Mouse (Mus musculus) heart, adult 9 months (tissue): ENCODE results near the gene Lypd4.

ENCODE experiments used
- DNase-seq, 2 experiments: peaks; one replicate each; pipeline ENCODE4 v3.0.0; 2022; ENCODE audit warnings: low spot score in 2 of 2

Lypd4 gene

DNA sequence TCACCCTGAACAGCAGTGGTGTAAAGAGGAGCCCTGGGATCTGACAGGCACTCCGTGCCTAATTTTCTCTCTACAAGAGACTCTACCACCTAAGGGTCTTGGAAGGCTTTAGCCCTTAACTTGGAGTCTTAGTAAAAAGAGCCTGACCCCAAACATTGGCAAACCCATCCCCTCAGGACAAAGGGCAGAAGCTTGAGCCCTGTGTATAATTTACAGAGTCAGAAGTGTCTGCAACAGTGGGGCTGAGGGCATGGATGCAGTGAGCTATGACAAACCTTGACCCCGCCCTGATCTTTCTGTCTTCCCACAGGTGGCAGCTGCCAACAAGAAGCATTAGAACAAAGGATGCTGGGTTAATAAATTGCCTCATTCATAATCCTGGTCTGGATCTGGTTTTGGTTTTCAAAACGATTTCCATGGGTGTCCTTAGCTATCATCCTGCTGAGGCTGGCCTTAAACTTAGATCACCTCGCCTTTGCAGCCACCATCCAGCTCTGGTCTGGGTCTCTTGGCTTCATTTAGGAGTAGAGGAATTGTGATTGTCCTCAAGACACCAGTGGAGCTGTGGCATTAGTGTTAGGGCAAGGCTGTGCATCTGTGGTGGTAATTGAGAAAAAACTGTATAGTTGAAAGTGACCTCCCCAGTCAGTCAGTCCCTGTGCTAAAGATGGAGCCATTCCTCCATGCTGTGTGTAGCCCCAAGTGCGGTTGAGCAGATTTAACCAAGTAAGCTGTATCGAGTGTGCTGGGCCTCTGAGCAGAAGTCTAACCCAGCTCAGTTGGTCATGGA lies 19.9 kb upstream of the Lypd4 start:
- no peak for DNase-seq

DNA sequence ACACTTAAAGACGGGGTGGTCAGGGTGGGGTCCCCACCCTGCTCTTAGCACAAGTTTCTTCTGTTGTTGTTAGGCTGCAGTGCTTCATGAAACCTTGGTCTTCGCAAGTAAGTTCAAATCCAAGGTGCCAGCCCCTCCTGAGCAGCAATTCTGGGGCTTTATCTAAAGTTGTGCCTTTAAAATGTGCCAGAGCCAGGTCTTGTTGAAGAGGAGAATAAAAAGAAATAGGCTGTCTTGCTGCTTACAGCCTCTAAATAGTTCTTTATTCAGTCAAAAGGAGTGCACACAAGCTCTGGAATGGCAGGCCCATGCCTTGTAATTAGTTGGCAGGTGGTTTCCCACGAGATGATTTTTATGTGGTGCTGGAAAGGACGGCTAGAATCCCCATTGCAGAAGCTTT lies 17.4 kb upstream of the Lypd4 start:
- DNase-seq = no peak

DNA sequence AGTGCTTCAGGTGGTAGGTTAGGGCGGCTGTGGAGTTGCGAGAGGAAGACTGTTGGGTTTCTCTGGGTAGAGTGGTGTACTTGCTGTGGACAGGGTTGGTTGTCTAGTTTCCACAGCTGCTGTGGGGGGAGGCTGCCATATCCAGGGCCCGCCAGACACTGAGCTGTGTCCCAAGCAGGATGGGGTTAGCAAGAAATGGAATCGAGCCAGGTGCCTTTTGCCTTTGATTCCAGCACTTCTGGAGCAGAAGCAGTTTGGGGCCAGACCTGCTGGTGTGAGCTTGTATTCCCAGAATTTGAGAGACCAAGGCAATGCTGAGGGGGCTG lies 16.5 kb upstream of the Lypd4 start:
- no peak for DNase-seq

DNA sequence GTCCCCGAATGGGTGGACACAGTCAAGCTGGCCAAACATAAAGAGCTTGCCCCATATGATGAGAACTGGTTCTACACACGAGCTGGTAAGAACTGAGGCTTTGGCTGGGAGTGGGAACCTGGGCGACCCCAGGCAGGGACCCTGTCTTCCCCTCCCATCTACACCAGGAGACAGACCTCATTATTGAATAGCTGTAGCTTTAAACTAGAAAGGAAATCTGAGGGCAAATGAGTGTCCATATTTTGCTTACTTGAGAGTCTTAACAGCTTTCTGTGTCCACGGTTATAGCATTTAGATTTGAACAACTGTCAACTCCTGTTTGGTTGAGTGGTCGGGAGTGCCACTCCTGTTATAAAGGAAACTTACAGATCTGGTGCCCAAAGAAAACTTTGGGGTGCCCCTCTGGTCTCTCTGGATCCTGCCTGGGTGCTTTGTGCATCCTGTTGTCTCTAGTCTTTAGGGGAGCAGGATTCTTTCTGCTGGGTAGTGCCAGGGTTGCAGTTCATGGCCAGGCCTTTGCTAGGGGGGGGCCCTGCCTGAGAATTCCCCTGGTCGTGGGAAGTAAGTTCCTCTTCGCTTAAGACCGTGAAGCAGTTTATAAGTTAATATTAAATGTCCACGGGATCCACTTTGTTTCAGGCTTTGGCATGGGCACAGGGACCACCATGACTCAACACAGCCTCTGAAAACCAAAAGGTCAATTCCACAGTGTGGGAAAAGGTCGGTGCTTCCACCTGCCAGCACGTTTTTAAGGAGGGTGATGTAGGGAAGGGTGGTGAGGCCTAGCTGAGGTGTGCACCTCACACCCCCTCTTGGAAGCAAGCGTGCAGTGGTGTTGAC lies 15.9 kb upstream of the Lypd4 start:
- no peak for DNase-seq

DNA sequence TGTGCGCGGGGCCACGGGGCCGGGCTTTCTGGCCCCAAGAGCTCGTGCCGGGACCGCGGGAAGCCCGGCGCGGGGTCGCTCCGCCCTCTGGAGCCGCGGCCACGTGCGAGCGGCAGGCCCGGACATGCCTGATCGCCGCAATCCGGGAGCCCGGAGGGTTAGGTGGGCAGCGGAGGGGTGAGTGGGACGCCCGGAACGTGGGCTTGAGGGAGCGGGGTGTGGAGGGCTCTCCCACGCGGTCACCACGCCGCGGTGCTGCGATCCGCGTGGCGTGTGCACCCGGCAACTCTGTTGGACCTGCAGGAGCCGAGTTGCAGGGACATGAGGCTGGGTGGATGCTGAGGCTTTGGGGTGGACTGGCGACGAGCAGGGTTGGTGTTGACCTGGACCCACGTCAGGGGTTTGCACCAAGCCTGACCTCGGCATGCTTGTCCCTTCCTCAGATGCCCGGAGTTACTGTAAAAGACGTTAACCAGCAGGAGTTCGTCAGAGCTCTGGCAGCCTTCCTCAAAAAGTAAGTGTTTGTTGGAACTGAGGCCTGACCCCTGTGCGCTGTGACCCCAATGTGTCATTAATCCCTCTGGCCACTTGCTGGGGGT lies 15.1 kb upstream of the Lypd4 start:
- no peak for DNase-seq

DNA sequence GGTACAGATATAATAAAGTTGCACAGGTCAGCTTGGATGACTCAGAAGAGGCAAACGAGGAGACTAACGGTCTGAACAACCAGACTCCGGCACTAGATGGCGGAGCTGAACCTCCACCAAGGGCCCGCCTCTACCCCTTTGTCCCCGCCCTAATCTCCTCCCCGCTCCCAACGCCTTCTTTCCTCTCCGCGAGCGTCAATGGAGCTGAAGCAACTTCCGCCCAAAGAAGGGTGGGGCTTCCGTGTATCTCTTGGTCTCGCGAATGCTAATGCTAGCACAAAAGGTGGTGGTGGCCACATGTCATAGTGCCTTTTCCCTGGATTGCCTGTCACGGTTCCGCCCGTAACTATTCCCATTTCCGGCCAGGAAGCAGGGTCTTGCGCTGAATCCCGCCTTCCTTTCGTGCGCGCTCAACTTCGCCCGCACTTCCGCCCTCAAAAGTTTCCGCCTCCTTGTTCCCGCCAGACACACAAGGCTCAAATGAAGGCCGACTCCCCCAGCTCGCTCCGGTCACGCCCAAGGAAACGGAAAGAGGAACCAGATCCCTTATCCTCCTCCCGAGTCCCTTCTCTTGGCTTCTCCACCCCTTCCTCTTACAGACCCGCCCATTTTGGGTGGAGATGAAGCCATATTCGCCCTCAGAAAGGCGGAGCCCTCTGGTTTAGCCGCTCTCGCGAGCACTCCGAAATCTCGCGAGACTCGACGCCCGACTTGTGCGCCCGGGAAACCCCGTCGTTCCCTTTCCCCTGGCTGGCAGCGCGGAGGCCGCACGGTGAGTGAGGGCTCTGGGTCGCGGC lies 14.4 kb upstream of the Lypd4 start, which contains the start of gene Rps19:
Gene Rps19, plus strand, starts transcription at position 476 of the 797 bp plus-strand sequence.
- DNase-seq = peak; percentile 99

DNA sequence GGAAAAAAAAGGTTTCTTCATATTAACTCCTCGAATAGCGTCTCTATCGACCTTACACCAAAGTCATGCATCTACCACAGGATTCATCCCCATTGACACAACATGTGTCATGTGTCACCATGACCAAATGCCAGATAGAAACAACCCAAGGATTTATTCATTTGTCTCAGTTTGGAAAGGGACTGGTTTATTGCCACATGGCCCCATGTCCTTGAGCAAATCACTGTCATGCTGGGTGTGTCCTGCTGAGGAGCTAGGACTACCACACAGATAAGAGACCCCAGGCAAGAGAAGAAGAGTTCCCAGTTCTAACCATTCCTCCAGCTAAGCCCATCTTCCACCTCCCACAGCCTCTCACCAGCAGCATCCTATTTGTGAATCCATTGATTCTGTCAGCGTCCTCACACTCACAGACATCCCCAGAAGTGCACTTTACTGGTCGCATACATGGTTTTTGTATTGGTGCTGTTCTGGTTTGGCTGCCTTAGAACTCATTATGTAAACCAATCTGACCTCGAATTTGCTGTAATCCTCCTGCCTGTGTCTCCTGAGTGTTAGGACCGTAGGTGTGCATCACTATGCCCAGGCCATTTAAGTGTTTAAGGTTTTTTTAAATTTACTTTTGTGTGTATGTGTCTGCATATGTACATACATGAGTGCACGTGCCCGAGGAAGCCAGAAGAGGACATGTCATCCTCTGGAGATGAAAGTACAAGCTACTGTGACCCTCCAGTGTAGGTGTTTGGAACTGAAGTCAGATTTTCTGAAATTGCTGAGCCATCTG lies 12.9 kb upstream of the Lypd4 start:
- DNase-seq = no peak

DNA sequence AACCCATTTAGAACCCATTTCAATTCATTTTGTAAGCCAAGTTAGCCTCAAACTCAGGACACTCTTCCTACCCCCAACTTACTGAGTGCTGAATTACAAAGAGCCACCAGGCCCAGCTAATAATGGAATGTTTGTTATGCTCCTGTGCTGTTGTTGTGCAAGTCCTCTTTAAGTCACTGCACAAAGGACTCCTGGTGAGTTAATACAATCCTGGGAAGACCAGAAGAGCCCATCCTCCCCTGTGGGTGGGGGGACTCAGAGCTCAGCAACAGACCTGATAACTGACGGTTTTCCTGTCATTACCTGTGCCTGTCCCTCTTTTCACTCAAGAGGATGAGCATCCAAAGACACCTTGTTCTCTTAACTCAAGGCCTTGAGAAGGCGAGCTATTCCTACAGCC lies 9.9 kb upstream of the Lypd4 start:
- no peak for DNase-seq

DNA sequence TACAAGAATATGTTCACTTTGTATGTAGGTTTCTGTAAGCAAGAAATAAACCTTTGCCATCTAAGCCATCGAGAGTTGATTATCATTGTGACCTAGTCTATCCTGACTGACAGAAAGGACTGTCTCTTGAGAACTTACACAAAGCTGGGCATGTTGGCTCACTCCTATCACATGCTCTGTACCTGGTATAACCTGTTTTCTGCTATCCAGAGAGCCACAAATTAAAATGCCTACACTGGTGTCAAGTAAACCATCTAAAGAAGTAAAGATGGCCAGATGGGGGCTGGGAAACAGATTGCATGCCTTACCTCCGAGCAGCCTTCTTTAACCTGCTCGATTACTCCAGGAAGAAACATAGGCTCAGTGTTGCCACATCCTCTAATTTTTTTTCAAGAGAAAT lies 7.8 kb upstream of the Lypd4 start:
- no peak for DNase-seq

DNA sequence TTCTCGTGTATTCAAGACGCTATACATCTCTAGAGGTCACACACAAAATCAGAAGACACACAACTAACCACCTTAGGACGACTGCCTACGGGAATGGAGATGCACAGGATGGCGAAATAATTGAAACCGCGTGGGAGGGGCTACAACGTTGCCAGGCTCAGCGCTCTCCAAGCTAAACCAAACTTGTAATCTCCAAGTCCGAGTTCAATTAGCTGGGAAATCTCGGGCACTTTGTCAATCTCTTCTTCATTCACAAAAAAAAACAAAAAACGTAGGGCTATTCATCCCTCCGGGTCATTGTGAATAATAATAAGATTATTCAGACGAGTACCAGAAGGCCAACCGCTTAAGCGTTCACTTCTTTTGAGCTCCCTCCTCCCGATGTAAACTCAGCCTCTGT lies 661 bp downstream of the Lypd4 start:
- DNase-seq = no peak

DNA sequence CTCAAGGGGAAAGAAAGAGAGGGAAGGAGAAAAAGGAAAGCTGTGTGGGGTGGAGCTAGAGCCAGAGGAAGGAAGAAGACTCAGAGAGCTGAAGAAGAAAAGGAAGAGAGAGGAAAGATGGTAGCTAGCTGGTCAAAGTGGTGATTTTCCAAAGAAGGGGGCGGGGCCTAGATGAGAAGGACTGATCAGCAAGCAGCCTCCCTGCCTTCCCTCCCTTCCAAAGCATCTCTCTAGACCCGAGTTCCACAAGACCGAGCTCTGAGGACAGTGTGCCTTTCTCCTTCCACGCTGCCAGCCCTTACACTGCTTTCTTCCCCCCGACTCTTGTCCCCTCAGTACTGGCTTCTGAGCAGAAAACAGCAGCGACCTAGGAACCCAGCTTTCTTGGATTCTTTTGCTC lies 5.6 kb downstream of the Lypd4 start:
- no peak for DNase-seq

DNA sequence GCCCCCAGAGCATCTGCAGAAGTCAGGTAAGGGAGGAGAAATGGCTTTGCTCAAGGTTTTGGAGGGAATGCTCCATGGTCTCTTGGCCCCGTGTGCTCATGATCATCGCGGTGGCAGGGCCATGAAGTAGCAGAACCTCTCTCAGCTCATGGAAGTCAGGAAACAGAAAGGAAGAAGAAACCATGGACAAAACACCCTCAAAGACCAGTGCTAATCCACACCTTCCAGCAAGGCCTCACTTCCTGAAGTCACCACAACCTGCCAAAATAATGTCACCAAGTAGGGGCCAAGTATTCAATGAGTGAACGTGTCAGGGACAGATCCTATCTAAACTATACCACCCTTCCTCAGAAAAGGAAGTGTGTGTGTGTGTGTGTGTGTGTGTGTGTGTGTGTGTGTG lies 6.9 kb downstream of the Lypd4 start:
- DNase-seq = no peak

DNA sequence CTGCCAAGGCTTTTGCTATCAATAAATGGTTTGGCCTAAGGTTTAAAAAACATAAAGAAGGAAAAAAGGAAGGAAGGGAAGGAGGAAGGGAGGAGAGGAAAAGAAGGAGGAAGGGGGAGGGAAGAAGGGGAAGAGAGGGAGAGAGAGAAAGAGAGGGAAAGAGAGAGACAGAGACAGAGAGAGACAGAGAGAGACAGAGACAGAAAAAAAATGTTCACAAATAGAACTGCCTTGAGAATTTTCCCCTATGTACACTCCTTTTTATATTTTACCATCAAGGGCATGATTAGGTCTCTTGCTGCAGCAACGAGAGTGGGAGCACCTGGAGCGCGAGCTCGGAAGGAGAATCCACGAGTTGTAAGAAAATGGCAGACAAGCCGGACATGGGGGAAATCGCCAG lies 7.8 kb downstream of the Lypd4 start, which contains the start of gene Gm9844:
Gene Gm9844, plus strand, starts transcription at position 301 of the 400 bp plus-strand sequence.
- DNase-seq = no peak

DNA sequence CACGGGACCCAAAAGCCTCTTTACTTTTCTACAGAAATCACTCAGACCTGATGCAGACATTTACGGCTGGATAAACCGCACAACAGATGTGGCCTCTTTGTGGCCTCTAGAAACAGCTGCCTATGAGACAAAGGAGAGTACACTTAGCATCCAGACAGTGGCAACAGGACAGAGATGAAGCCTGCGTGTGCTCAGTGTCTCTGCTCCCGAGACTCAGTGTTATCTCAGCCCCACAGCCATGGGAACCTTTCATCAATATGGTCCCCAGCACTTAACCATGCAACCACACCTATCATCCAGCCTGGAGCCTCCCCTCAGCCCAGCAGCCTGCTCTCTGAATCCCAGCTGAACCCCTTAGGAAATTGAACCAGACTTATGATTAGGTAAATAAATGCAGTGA lies 10.5 kb downstream of the Lypd4 start:
- no peak for DNase-seq

DNA sequence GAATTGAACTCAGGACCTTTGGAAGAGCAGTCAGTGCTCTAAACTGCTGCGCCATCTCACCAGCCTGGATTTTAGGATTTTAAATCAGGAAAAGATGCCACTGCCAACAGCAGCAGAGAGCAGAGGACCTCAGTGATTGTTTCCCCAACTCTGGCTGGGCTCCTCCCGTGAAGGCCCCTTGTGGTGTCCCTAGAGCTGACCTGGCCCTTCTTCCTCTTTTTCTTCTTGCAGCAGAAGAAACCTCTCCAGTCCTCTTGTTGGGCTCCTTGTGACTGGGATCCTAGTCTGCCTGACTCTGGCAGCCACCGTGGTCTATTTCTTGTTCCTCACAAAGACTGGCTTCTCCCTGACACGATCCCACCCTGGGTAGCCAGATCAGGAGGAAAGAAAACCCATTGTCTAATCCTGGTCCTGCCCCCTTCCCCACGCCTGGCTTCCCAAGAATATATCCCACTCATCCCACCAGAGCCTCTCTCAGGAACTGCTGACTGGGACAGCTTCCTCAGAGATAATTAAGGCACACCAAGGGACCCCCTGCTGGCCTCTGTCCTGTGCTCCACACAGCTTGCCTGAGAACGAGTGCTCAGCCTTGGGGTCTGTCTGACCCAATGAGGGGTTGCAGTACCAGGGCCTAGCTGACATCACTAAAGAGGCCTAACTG lies 13.2 kb downstream of the Lypd4 start:
- no peak for DNase-seq

DNA sequence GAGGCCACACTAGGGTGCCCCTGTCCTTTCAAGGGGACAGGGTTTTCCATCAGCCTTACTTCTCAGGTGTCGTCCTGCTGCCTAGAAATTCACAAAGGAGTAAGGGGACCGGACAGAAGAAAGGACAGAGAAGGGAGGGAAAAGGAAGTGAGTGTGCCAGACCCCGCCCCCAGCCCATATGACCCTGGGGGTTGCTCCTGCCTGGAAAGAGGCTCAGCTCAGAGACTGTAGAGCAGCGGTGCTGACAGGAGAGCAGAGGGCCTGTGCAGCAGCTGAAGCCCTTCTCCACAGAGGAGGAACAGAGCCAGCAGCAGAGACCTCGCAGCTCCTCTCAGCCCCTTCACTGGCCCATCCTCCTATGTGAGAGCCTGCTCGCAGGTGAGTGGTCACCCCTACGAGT lies 16.0 kb downstream of the Lypd4 start:
- no peak for DNase-seq

DNA sequence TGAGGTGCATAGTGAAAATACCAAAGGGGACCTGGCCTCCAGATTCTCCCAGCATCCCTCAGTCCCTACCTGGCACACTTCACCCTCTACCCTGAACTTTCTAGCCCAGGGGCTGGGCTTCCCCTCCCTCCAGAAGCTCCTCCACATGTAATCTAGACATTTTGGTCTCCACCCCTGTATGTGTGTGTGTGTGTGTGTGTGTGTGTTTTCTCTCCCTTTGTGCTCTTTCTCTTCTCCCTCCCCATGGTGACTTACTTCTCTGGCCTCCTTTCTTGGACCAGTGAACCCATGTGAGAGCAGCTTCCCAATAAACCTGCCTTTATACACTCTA lies 16.5 kb downstream of the Lypd4 start:
- no peak for DNase-seq

DNA sequence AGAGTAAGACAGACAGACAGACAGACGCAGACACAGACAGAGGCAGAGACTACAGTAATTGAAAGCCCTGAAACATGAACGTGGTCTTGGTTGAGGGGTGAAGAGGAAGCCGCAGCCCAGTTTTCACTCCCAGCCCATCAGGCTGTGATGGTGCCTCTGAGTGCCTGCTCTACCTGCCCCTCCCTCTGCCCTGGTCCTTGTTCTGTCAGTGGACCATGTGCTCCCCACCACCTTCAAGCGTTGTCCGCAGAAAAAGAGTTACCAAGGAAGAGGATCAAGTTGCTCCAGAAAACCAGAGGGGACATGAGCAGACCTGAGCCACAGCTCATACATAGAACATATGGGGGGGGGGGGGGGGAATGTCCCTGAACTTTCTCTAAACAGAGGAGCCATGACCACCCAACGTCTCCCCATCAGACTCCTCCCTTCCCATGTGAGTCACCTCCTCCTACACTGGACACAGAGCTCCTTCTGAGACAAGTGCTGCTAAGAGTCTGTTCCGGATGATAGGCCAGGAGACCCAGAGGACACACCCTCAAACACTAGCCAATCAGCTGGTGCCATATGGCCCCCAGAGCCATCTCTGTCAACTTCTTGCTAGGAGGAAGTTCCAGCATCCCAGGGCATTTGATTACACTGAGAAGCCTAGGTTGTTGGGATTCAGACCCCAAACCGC lies 17.0 kb downstream of the Lypd4 start:
- no peak for DNase-seq

DNA sequence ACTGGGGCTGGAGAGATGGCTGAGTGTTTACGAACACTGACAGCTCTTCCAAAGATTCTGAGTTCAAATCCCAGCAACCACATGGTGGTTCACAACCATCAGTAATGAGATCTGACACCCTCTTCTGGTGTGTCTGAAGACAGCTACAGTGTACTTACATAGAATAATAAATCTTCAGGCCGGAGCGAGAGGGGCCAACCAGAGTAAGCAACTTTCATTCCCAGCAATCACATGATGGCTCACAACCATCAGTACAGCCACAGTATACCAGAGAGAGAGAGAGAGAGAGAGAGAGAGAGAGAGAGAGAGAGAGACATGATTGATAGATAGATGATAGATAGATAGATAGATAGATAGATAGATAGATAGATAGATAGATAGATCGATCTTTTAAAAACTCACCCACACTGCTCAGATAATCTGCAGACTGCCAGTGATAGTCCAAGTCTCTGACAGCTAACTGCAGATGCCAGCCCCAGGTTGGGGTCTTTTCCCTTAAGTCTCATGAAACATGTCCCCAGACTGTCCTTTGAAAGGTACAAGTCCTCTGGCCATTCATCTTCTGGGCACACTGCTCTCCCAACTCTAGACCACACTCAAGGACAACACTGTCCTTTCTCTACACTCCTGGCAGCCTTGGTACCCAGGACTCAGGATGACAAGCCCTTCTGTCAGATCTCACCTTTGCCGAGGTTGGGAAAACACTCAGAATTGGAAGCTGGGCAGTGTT lies 18.0 kb downstream of the Lypd4 start:
- DNase-seq = no peak
